Mouse (Mus musculus): Measurements from ENCODE around the gene Gimap7. TPM values are rescaled to one million over a fixed set of nuclear protein-coding genes. Genes with fewer than 3 reads are reported as not detected.
A peak's percentile ranks its signal among the peaks of the same experiment; 100 is the strongest.

Gimap7 gene
- polyA plus RNA-seq, 1 experiment = 6.3 TPM

DNA sequence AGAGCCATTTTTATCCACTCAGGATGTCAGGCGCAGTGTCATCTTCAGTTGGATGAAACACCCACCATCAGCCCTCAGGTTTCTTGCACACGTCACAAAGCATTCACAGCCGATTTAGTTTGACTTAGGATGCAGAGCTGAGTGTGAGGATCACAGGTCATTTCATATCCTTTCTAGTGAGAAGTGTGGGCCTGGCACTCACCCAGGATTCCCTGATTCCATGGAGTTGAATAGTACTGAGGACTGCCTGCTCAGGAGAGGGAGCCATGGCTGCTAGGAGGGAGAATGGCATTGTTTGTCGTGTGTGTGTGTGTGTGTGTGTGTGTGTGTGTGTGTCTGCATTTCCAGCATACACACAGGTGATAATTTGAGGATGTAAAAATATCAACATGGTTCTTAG, 1.9 kb downstream of the Gimap7 start:
- no peak for DNase-seq
- Histone ChIP-seq H3K27me3 (ENCODE audit: control insufficient read depth, insufficient read depth, low read length) (no peaks in the 10 kb centered on the region), H3K36me3 (ENCODE audit: control insufficient read depth, insufficient read depth, low read length) (no peaks in the 10 kb centered on the region), H3K4me1 (replicated peaks; ENCODE audit: control insufficient read depth, insufficient read depth, low read length) (peaks cover 40% of the 10 kb centered on the region), H3K4me3 (ENCODE audit: control insufficient read depth, insufficient read depth, low read length) (no peak overlapping the region), H3K27ac (ENCODE audit: control insufficient read depth, insufficient read depth, low read length) (no peak overlapping the region)
- TF ChIP-seq CTCF (IDR thresholded peaks at IDR 0.05; ENCODE audit: borderline replicate concordance, control insufficient read depth, extremely low read depth, insufficient read depth, low read length, poor library complexity) (no peak), POLR2A (IDR thresholded peaks at IDR 0.05; ENCODE audit: control insufficient read depth, extremely low read depth, insufficient read depth, low read length, poor library complexity) (no peak)
- 85% methylated on average over 4 of the region's 4 CpGs for WGBS

DNA sequence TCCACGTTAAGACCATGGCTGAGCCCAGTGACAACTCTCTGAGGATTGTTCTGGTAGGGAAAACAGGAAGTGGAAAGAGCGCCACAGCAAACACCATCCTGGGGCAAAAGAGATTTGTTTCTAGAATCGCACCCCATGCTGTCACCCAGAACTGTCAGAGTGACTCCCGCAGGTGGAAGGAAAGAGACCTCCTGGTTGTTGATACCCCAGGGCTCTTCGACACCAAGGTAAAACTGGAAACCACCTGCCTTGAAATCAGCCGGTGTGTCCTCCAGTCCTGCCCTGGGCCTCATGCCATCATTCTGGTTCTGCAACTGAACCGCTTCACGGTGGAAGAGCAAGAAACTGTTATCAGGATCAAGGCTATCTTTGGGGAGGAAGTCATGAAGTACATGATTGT, 5.0 kb downstream of the Gimap7 start:
- H3K27ac ChIP-seq (ENCODE audit: control insufficient read depth, insufficient read depth, low read length) = peak overlapping the region; percentile 73
- WGBS = 50% methylated on average over 8 of the region's 8 CpGs
- H3K27me3 ChIP-seq (ENCODE audit: control insufficient read depth, insufficient read depth, low read length) = no peaks in the 10 kb centered on the region
- no peak for TF ChIP-seq POLR2A (IDR thresholded peaks at IDR 0.05; ENCODE audit: control insufficient read depth, extremely low read depth, insufficient read depth, low read length, poor library complexity)
- no peak for TF ChIP-seq CTCF (IDR thresholded peaks at IDR 0.05; ENCODE audit: borderline replicate concordance, control insufficient read depth, extremely low read depth, insufficient read depth, low read length, poor library complexity)
- peaks cover 46% of the 10 kb centered on the region for H3K4me1 ChIP-seq (replicated peaks; ENCODE audit: control insufficient read depth, insufficient read depth, low read length)
- no peaks in the 10 kb centered on the region for H3K36me3 ChIP-seq (ENCODE audit: control insufficient read depth, insufficient read depth, low read length)
- no peak for DNase-seq
- no peak overlapping the region for H3K4me3 ChIP-seq (ENCODE audit: control insufficient read depth, insufficient read depth, low read length)

DNA sequence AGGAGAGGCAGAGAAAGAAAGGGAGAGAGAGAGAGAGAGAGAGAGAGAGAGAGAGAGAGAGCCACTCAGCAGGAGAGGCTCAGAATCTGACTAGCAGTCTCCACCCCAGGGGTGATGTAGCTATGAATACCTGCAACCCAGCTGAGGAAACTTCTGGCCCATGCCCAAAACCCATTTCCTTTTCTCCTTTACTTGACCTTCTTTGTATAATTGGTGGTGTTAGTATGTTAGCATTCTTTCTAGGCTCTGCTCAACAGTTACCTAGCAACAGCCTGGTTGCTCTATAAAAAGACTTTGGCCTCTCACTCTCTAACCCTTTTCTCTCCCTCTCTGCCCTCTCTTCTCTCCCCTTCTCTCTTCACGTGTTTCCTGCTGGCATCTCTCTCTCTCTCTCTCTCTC, 7.1 kb downstream of the Gimap7 start:
- no peak overlapping the region for H3K4me3 ChIP-seq (ENCODE audit: control insufficient read depth, insufficient read depth, low read length)
- no peak for DNase-seq
- no peak overlapping the region; the same call in 1 of the 2 replicates for H3K27ac ChIP-seq (ENCODE audit: control insufficient read depth, insufficient read depth, low read length)
- TF ChIP-seq POLR2A (IDR thresholded peaks at IDR 0.05; ENCODE audit: control insufficient read depth, extremely low read depth, insufficient read depth, low read length, poor library complexity) = no peak
- no peak for TF ChIP-seq CTCF (IDR thresholded peaks at IDR 0.05; ENCODE audit: borderline replicate concordance, control insufficient read depth, extremely low read depth, insufficient read depth, low read length, poor library complexity)
- H3K27me3 ChIP-seq (ENCODE audit: control insufficient read depth, insufficient read depth, low read length) = no peaks in the 10 kb centered on the region
- peaks cover 31% of the 10 kb centered on the region for H3K4me1 ChIP-seq (replicated peaks; ENCODE audit: control insufficient read depth, insufficient read depth, low read length)
- WGBS = 0% methylated on average over 1 of the region's 1 CpGs
- no peaks in the 10 kb centered on the region for H3K36me3 ChIP-seq (ENCODE audit: control insufficient read depth, insufficient read depth, low read length)

DNA sequence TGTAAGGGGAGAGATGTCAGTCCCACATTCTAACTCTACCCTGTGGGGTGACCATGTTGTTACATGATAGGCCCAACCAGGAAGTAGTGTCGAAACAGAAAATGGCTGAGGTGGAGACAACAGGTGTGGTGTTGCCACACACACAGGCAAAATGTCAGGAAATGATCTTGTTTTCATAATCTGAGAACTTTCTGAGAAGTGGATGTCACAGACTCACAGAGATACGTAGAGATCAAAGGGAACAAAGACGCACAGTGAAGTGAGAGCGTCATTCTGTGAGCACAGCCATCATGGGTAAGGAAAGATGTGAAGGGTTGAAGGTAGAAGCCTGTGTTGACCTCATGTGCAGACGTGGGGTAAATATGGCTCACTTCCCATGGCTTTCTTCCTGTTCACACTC, 9.3 kb downstream of the Gimap7 start:
- no peak for DNase-seq
- Histone ChIP-seq H3K27me3 (ENCODE audit: control insufficient read depth, insufficient read depth, low read length) (no peaks in the 10 kb centered on the region), H3K4me1 (replicated peaks; ENCODE audit: control insufficient read depth, insufficient read depth, low read length) (peaks cover 33% of the 10 kb centered on the region), H3K27ac (ENCODE audit: control insufficient read depth, insufficient read depth, low read length) (peak overlapping the region; percentile 77), H3K4me3 (ENCODE audit: control insufficient read depth, insufficient read depth, low read length) (no peak overlapping the region), H3K36me3 (ENCODE audit: control insufficient read depth, insufficient read depth, low read length) (no peaks in the 10 kb centered on the region)
- WGBS = 25% methylated on average over 5 of the region's 5 CpGs
- no peak for TF ChIP-seq POLR2A (IDR thresholded peaks at IDR 0.05; ENCODE audit: control insufficient read depth, extremely low read depth, insufficient read depth, low read length, poor library complexity)
- no peak for TF ChIP-seq CTCF (IDR thresholded peaks at IDR 0.05; ENCODE audit: borderline replicate concordance, control insufficient read depth, extremely low read depth, insufficient read depth, low read length, poor library complexity)

DNA sequence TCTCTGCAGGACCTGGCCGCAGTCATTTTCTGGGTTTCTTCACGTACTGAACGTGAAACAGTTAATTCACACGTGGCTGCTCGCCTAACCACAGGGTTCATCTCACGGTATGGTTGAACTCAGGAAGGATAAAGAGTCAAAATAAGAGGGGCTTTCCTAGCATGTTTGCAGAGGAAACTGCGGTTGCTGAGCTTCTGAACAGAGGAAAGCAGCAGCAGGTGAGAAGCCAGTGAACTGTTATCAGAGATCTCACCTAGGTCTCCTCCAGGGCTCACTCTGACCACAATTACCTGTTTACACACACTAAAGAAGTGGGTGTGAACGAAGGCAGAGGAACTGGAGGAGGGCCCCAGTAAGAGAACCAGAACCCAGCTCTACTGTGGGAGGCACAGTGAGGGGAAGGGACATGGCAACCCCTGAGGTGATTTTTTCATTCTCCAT, 14.5 kb downstream of the Gimap7 start:
- Histone ChIP-seq H3K27me3 (ENCODE audit: control insufficient read depth, insufficient read depth, low read length) (no peaks in the 10 kb centered on the region), H3K36me3 (ENCODE audit: control insufficient read depth, insufficient read depth, low read length) (no peaks in the 10 kb centered on the region), H3K4me1 (replicated peaks; ENCODE audit: control insufficient read depth, insufficient read depth, low read length) (peaks cover 33% of the 10 kb centered on the region), H3K4me3 (ENCODE audit: control insufficient read depth, insufficient read depth, low read length) (peak overlapping the region; percentile 22), H3K27ac (ENCODE audit: control insufficient read depth, insufficient read depth, low read length) (peak overlapping the region; percentile 92)
- TF ChIP-seq POLR2A (IDR thresholded peaks at IDR 0.05; ENCODE audit: control insufficient read depth, extremely low read depth, insufficient read depth, low read length, poor library complexity) = no peak
- TF ChIP-seq CTCF (IDR thresholded peaks at IDR 0.05; ENCODE audit: borderline replicate concordance, control insufficient read depth, extremely low read depth, insufficient read depth, low read length, poor library complexity) = no peak
- under 1% methylated on average over 8 of the region's 8 CpGs for WGBS
- peak; percentile 83 for DNase-seq

DNA sequence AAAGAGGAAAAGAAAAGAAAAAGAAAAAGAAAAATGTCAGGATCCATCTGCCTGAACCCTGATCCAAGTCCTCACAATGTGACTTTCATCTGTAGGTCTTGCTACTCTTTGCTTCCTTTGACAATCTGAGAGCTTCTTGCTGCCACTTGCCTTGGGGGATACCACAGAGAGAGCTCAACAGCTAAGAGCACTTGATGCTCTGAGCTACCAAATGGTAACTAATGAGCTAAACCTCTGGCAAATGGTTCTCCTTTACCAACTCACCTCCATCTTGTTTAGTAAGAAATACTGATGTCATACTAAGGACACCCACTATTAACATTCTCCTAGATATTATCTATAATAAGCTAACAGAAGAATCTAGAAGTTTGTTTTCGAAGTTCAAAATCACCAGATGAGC, 15.2 kb downstream of the Gimap7 start:
- Histone ChIP-seq H3K27ac (ENCODE audit: control insufficient read depth, insufficient read depth, low read length) (peak overlapping the region; percentile 83), H3K36me3 (ENCODE audit: control insufficient read depth, insufficient read depth, low read length) (no peaks in the 10 kb centered on the region), H3K4me1 (replicated peaks; ENCODE audit: control insufficient read depth, insufficient read depth, low read length) (peaks cover 27% of the 10 kb centered on the region), H3K27me3 (ENCODE audit: control insufficient read depth, insufficient read depth, low read length) (no peaks in the 10 kb centered on the region), H3K4me3 (ENCODE audit: control insufficient read depth, insufficient read depth, low read length) (no peak overlapping the region)
- TF ChIP-seq CTCF (IDR thresholded peaks at IDR 0.05; ENCODE audit: borderline replicate concordance, control insufficient read depth, extremely low read depth, insufficient read depth, low read length, poor library complexity) (no peak), POLR2A (IDR thresholded peaks at IDR 0.05; ENCODE audit: control insufficient read depth, extremely low read depth, insufficient read depth, low read length, poor library complexity) (no peak)
- WGBS = 86% methylated on average over 1 of the region's 1 CpGs
- DNase-seq = no peak

DNA sequence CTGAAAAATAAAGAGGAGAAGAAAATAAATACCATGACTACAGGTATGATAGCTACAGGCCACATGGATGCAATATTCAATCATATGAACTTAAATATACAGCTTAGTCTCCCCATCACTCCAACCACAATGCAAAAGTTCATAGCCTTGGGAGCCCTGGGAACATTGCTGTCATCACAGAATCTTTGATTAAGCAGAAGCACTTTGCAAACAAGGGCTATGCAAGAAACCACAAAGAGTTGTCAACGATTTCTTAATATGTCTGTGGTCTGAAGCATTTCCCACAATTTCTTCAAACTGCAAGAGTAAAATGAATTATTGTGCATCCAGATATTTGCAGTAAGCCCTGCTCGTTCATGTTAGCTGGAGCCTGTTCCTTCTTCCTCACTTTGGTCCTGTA, 18.6 kb downstream of the Gimap7 start:
- Histone ChIP-seq H3K27ac (ENCODE audit: control insufficient read depth, insufficient read depth, low read length) (peak overlapping the region; percentile 93), H3K4me3 (ENCODE audit: control insufficient read depth, insufficient read depth, low read length) (no peak overlapping the region), H3K36me3 (ENCODE audit: control insufficient read depth, insufficient read depth, low read length) (peaks cover 2% of the 10 kb centered on the region), H3K4me1 (replicated peaks; ENCODE audit: control insufficient read depth, insufficient read depth, low read length) (peaks cover 28% of the 10 kb centered on the region), H3K27me3 (ENCODE audit: control insufficient read depth, insufficient read depth, low read length) (no peaks in the 10 kb centered on the region)
- TF ChIP-seq CTCF (IDR thresholded peaks at IDR 0.05; ENCODE audit: borderline replicate concordance, control insufficient read depth, extremely low read depth, insufficient read depth, low read length, poor library complexity) = no peak
- no peak for TF ChIP-seq POLR2A (IDR thresholded peaks at IDR 0.05; ENCODE audit: control insufficient read depth, extremely low read depth, insufficient read depth, low read length, poor library complexity)
- 4% methylated on average over 2 of the region's 2 CpGs for WGBS
- no peak for DNase-seq
